ENCODE assay signal across 8 mouse cellular contexts in the genomic region with DNA sequence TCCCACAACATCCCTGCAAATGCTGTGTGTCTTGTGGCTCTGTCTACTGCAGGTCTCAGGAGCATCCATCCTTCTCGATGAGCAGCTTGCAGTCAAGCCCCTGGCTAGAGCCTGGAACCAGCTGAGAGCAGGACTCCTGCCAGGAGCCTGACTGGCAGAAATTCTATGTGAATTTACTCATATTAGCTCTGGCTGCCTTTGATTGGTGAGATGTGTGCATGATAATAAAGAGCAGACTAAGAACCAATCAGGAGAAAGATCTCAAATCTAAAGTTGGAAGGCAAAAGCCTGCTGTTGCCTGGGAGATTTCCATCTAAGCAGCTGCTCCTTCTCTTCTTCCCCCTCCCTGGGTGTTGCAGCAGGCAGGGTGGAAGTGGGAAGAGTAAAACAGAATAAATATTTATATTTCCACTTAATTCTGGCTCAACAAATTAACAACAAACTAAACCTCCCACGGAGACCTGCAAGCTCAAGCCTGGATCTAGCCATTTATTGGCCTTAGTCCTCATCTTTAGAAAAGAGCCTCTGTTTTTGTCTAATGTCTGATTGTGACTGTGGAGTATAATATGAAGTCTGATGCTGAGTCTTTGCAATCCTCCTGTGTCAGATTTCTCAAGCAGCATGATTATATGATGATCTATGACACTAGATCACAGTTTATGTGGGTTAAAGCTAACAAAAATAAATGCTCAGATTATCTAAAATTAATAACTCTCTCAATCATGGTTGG.
DNase-seq lines count a peak whose midpoint lies in the region; ATAC-seq and TF ChIP-seq lines count a peak whose summit lies in the region.

No protein-coding gene starts in this region.

- H3K4me2 ChIP-seq in kidney, embryonic 15.5 days: no peak overlapping the region
- H3K4me2 ChIP-seq in hindbrain, embryonic 14.5 days (replicated peaks): 0 out of 2 replicates have a peak overlapping the region, but pooled peaks have one; percentile 25
- no peak overlapping the region for H3K4me2 ChIP-seq in limb, embryonic 14.5 days (replicated peaks; ENCODE audit: low read depth, low read length, severe bottlenecking)

- no peak for TF ChIP-seq CTCF in cerebellum, adult 2 months (IDR thresholded peaks at IDR 0.05; ENCODE audit: borderline replicate concordance, insufficient read depth, low read depth, low read length)

- ATAC-seq in kidney, embryonic 15.5 days (replicated peaks; ENCODE audit: low FRiP score): peak; percentile 77
- ATAC-seq in hindbrain, embryonic 14.5 days (ENCODE audit: low FRiP score): peak; percentile 91
- ATAC-seq in limb, embryonic 14.5 days (ENCODE audit: low FRiP score, low read depth): peak; percentile 67
- ATAC-seq in megakaryocyte, adult 5-6 weeks (ENCODE audit: poor library complexity, severe bottlenecking): no peak

- no peaks in the 10 kb centered on the region for H3K4me1 ChIP-seq in kidney, embryonic 15.5 days
- no peaks in the 10 kb centered on the region for H3K4me1 ChIP-seq in cerebellum, adult 2 months (ENCODE audit: control insufficient read depth, insufficient read depth, low read length)
- H3K4me1 ChIP-seq in hindbrain, embryonic 14.5 days (replicated peaks; ENCODE audit: control insufficient read depth, insufficient read depth, low read length): no peaks in the 10 kb centered on the region
- H3K4me1 ChIP-seq in limb, embryonic 14.5 days (ENCODE audit: control insufficient read depth, insufficient read depth, low read length): no peaks in the 10 kb centered on the region

- no peaks in the 10 kb centered on the region for H3K9me3 ChIP-seq in kidney, embryonic 15.5 days (replicated peaks)
- H3K9me3 ChIP-seq in hindbrain, embryonic 14.5 days (ENCODE audit: control insufficient read depth, low read length): no peaks in the 10 kb centered on the region
- H3K9me3 ChIP-seq in limb, embryonic 14.5 days (ENCODE audit: control insufficient read depth, low read length): no peaks in the 10 kb centered on the region

- H3K27me3 ChIP-seq in kidney, embryonic 15.5 days: no peaks in the 10 kb centered on the region
- H3K27me3 ChIP-seq in cerebellum, adult 2 months (ENCODE audit: control insufficient read depth, insufficient read depth, low read length): no peaks in the 10 kb centered on the region
- no peaks in the 10 kb centered on the region for H3K27me3 ChIP-seq in hindbrain, embryonic 14.5 days (ENCODE audit: control insufficient read depth, insufficient read depth, low read length)
- H3K27me3 ChIP-seq in limb, embryonic 14.5 days (ENCODE audit: control insufficient read depth, insufficient read depth, low read length): no peaks in the 10 kb centered on the region

- no peak overlapping the region for H3K4me3 ChIP-seq in kidney, embryonic 15.5 days (replicated peaks)
- H3K4me3 ChIP-seq in cerebellum, adult 2 months (replicated peaks; ENCODE audit: insufficient read depth, low read depth, low read length): peak overlapping the region; percentile 65
- H3K4me3 ChIP-seq in hindbrain, embryonic 14.5 days (replicated peaks; ENCODE audit: low read length): no peak overlapping the region
- no peak overlapping the region for H3K4me3 ChIP-seq in limb, embryonic 14.5 days (replicated peaks; ENCODE audit: low read length)

- no peak for DNase-seq in kidney, postnatal 25 days
- peak; percentile 94 to 95 for DNase-seq in cerebellum, adult 2 months
- peak; percentile 46 for DNase-seq in hindbrain, embryonic 14.5 days (ENCODE audit: low spot score)
- peak; percentile 42 for DNase-seq in limb, embryonic 14.5 days (ENCODE audit: low spot score)
- DNase-seq in right cerebral cortex, postnatal 10 days (ENCODE audit: low spot score in 2 of 2): peak; percentile 70 to 85
- DNase-seq in spleen, adult 18-20 months: no peak

- 40% methylated on average over 2 of the region's 2 CpGs for WGBS in kidney, embryonic 15.5 days
- 28% methylated on average over 2 of the region's 2 CpGs for WGBS in cerebellum, adult 2 months
- WGBS in hindbrain, embryonic 14.5 days: 43% methylated on average over 2 of the region's 2 CpGs
- WGBS in limb, embryonic 14.5 days: 50% methylated on average over 2 of the region's 2 CpGs

- H3K9ac ChIP-seq in kidney, embryonic 15.5 days: no peak overlapping the region
- no peak overlapping the region for H3K9ac ChIP-seq in hindbrain, embryonic 14.5 days
- H3K9ac ChIP-seq in limb, embryonic 14.5 days (ENCODE audit: low read depth, low read length, severe bottlenecking): no peak overlapping the region

- H3K36me3 ChIP-seq in kidney, embryonic 15.5 days: no peaks in the 10 kb centered on the region
- H3K36me3 ChIP-seq in hindbrain, embryonic 14.5 days (replicated peaks; ENCODE audit: control insufficient read depth, insufficient read depth): no peaks in the 10 kb centered on the region
- no peaks in the 10 kb centered on the region for H3K36me3 ChIP-seq in limb, embryonic 14.5 days (ENCODE audit: control insufficient read depth, insufficient read depth, low read length)

- TF ChIP-seq POLR2A in cerebellum, adult 2 months (IDR thresholded peaks at IDR 0.05; ENCODE audit: borderline replicate concordance, insufficient read depth, low read length): peak; percentile 90
- no peak for TF ChIP-seq POLR2A in limb, embryonic 14.5 days (IDR thresholded peaks at IDR 0.05; ENCODE audit: borderline replicate concordance, extremely low read depth, insufficient read depth, insufficient read length)

- H3K27ac ChIP-seq in kidney, embryonic 15.5 days: no peak overlapping the region
- peak overlapping the region; percentile 71; the same call in 1 of the 2 replicates for H3K27ac ChIP-seq in cerebellum, adult 2 months (ENCODE audit: insufficient read depth, low read length)
- H3K27ac ChIP-seq in hindbrain, embryonic 14.5 days: peak overlapping the region; percentile 47; the same call in 1 of the 2 replicates
- no peak overlapping the region for H3K27ac ChIP-seq in limb, embryonic 14.5 days (replicated peaks; ENCODE audit: low read depth, low read length)

Comparison
In these comparisons a context has a peak if more than half of its experiments do, and no peak if none do; other contexts are left out.
1. H3K27ac ChIP-seq: peak in cerebellum, adult 2 months (single experiment) and hindbrain, embryonic 14.5 days (single experiment); none in kidney, embryonic 15.5 days (single experiment) and limb, embryonic 14.5 days (single experiment).
2. DNase-seq: peak in cerebellum, adult 2 months (2 of 2), hindbrain, embryonic 14.5 days (single experiment), limb, embryonic 14.5 days (single experiment) and right cerebral cortex, postnatal 10 days (2 of 2); none in kidney, postnatal 25 days (0 of 2) and spleen, adult 18-20 months (0 of 2).